Mouse (Mus musculus) adipocyte (in vitro differentiated cells): ENCODE measurements around the gene Lmo2.

Source experiments
- DNase-seq: peaks from one replicate; pipeline ENCODE4 v3.0.0-alpha.2; 2016; ENCODE audit warnings: low spot score

Gene Lmo2

GRCm38 (mm10) chr2:103957649-103958546 lies at the start of gene Lmo2:
Lmo2 (plus strand) TSS chr2:103957986.
- DNase-seq, result no peak

- DNase-seq, result no peak
Measured at GRCm38 (mm10) chr2:103910601-103911000, 47.2 kb upstream of the Lmo2 start.

- DNase-seq, result no peak
Measured at GRCm38 (mm10) chr2:103912481-103913251, 45.1 kb upstream of the Lmo2 start.

DNA sequence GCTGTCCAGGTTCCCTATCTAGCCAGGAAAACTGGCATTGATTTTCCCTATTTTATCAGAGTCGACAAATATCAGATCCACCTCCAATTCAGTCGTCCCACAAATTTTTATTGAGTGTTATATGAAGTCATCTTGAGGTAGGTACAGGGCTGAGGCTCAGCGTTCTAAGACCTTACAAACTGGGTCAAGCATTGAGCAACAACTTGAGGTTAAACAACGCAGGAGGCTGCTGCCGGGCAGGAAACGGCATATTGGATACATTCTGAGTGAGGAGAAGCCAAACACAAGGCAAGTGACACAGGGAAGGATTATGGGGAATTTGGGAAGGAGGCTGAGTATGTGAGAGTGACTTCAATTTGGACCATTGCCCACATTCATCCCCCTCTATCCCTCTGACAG lies 44.5 kb upstream of the Lmo2 start:
- DNase-seq, result no peak

GRCm38 (mm10) chr2:103916069-103916468 lies 41.7 kb upstream of the Lmo2 start:
- DNase-seq, result no peak

GRCm38 (mm10) chr2:103917375-103917774 lies 40.4 kb upstream of the Lmo2 start:
- no peak for DNase-seq

DNA sequence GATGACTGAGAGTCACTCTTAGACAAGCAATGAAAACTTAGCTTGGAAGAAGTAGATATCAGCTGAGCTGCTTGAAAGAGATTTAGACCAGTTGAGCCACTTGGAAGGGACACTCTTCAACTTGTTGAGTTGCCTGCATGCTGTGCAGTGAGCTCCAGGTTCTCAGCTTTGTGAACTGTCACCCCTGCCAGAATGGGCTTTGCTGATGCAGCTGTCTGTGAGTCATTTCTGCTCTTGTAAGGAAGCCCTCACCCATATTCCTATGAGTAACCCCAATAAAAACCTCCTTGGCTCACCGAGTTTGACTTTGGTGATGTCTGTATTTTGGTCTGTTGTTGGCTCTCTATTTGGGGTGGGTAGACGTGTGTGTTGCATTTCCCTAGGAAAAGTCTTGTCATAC lies 39.4 kb upstream of the Lmo2 start:
- no peak for DNase-seq

DNA sequence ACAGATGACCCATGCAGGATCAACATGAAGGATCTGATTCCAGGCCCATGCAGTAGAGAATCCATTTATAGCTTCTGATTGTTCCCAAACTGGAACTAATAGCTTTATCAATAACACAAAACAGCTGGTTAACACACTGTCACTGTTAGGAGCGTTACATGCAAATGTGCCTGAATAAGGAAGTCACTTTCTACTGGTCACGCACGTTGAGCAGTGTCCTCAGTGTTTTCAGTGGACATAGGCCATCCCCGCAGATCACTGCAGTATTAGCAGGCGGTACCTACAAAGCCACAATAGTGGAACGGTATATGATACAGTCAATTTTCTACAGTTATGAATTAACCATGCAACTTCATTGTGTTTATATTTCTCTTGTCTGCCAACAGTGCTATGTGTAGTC lies 38.3 kb upstream of the Lmo2 start:
- no peak for DNase-seq

DNA sequence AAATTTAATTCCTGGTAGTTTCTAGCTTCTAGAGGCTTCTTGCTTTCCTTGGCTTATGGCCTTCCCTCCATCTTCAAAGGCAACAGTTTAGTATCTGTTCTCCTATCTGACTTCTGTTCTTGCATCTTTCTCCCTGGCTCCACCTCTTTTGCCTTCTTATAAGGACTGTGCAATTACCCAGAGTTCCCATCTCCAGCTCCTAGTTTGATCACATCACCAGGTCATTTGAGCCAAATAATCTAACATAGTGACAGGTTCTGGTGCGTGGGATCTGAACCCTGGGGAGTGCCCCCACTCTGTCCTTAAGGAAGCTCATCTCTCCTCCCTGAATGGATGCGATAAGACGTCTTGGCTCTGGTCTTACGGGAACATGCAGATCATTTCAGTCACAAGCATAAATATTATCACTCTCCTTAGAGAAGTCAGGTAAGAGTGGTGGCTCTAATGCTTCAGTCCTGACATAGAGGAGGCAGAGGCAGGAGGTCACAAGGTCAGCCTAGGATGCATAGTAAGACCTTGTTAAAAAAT lies 31.1 kb upstream of the Lmo2 start:
- DNase-seq, result no peak

DNA sequence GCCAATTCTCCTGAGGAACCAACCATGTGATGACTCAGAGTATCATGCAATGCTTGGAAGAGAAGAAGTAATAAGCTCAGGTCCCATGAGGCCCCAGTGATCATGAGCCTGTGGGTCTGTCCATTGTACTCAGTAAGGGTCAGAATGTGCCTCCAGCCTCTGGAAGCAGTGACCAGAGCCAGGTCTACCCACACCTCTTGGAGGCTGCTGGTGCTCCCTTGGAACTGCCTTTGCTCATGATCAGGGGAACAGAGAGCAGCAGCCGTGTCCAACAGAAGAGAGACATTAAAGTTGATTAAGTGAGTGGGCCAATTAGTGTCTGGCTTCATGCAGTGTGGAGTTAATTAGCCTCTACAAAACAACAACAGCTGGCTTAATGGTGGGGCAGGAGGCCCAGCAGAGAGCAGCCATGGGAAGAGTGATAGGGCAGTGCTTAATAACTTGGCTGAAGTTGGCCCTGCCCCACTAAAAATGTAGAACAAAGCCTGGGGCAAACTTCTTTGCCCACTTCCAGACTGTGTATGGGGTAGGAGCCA lies 30.1 kb upstream of the Lmo2 start:
- DNase-seq, result peak; percentile 21

- no peak for DNase-seq
Measured at GRCm38 (mm10) chr2:103930306-103931019, 27.3 kb upstream of the Lmo2 start.

DNA sequence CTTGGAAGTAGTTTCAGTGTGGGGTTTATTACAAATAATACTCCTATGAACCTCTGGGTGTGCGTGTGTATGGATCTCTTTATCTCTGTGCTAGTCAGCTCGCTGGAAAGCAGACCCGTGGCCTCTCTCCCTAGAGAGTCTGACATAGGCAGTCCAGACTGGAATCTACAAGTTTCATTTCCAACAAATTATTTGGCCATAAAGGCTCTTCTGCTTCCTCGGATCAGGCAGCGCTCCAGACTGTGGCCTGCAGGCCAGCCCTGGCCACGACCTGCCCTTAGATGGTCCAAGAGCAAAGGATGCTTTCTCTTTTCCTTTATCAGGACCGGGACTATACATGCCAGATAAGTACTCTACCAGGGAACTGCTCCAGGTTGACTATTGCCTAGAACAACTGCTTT lies 26.3 kb upstream of the Lmo2 start:
- DNase-seq, result peak; percentile 14

GRCm38 (mm10) chr2:103932025-103932424 lies 25.8 kb upstream of the Lmo2 start:
- no peak for DNase-seq

DNA sequence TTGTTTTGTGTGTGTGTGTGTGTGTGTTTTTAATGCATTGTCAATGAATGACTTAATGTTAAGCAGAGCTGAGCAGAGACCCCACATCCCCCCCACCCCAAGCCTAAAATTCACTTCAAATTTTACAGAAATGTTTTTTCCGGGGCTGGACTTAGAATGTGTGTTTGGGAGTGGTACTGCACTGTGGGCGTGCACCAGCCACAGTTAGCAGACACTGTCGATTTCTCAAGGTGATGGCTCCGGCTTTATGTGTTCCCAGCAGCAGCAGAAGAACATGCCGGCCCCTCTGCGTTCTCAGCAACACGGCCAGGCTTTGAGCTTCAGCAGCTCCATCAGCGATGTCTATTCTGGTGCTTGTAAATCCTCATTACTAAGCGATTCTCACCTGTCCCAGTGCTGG lies 25.3 kb upstream of the Lmo2 start:
- DNase-seq, result no peak

- DNase-seq, result no peak
Measured at GRCm38 (mm10) chr2:103934270-103934669, 23.5 kb upstream of the Lmo2 start.

DNA sequence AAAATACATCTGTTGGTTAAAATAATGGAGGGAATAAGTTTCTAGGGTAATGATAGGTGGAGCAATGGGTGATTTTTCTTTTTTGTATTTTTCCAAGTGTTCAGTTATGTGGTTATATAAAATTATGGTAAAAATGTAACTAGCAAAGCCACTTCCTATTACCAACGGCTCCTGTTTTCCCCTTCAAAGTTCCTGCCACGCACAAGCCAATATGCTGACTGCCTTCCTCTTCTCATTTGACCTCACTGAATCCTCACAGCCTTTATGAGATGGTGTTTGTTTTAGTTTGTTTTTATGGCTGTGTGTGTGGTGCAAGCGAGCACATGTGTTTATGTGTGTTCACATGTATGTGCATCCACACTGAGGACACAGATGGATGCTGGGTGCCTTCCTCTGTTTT lies 23.1 kb upstream of the Lmo2 start:
- no peak for DNase-seq

- DNase-seq, result no peak
Measured at GRCm38 (mm10) chr2:103935691-103936435, 21.9 kb upstream of the Lmo2 start.

DNA sequence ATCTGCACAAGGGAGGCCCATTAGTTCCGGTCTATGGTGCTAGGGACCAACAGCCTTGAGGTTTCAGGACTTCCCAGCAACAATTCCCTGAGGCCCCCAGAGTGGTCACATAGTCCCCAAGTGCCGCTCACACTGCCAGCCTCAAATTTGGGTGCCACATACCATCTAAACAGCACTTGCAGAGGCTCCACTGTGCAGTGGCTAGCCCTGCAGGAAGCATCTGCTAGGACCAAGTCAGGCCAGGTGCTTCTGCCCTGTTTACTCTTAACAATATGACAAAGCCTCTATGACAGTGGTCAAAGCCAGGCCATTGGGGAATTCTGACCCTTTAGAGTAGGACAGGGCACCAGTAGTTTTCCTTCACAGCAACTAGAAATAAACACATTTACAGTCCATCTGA lies 21.1 kb upstream of the Lmo2 start:
- DNase-seq, result no peak

GRCm38 (mm10) chr2:103937670-103938069 lies 20.1 kb upstream of the Lmo2 start:
- DNase-seq, result no peak

DNA sequence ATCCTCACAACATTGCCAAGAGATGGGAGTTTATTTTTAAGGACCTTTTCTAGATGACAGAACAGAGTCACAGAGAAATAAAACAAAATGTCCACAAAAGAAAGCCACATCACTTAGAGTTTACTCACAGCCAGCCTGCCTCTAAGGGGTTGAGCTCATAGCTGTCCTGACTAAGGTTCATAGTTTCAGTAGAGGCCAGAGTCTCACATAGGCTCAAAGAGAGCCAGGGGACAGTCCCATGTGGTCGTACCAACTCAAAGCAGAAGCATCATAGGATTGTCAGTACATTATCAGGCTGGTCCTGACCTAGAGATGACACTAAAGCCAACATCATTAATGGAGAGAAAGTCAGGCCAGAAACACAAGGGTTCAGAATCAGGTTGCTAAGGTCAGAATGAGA lies 19.2 kb upstream of the Lmo2 start:
- DNase-seq, result no peak

DNA sequence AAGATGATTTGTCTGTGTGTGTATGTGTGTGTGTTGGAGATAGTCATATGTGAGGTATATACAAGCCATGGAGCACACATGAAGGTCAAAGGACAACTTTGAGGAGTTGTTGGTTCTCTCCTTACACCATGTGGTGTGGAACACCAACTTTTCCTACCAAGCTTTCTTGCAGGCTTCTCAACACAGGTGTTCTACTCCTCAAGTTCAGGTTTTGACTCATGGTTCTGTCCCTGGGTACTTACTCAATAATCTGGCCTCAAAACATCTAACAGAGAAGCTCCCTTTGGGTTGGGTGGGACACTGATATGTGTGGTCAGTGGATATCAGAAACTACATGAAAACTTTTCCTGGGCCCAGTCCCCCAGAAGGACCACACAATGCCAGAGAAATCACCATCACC lies 18.8 kb upstream of the Lmo2 start:
- DNase-seq, result no peak
